Mouse (Mus musculus) right cerebral cortex, postnatal 4 days (tissue): ENCODE measurements around the gene Tmcc3.

Experiments used
- DNase-seq: peaks from one replicate; pipeline ENCODE4 v3.0.0-alpha.2; 2022

Tmcc3 gene

DNA sequence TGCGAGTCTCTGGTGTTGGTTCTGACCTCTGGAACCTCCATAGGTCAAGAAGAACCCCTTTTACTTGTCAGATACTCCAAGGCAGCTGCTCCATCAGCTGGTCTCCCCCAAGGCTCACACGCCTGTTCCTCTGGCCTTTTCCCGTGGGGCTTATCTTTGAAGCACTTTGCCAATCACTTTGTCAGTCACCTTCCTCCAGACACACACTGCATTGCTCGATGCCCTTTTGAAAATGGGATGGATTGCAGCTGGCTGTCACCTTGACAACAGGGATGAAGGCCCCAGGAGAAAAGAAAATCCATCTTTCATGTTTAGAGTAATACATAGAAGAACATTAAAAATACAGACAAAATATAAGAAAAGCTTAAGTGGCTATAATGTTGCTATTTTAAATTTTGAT is 65.2 kb downstream of the Tmcc3 start:
- no peak for DNase-seq

GRCm38 (mm10) chr10:94377844-94378243 is 66.1 kb downstream of the Tmcc3 start:
- DNase-seq: peak; percentile 17

- DNase-seq: peak; percentile 69
Observed at GRCm38 (mm10) chr10:94378383-94378782, 66.6 kb downstream of the Tmcc3 start.

GRCm38 (mm10) chr10:94380082-94380481 is 68.3 kb downstream of the Tmcc3 start:
- DNase-seq: no peak

- no peak for DNase-seq
Observed at GRCm38 (mm10) chr10:94380662-94381392, 69.1 kb downstream of the Tmcc3 start.

DNA sequence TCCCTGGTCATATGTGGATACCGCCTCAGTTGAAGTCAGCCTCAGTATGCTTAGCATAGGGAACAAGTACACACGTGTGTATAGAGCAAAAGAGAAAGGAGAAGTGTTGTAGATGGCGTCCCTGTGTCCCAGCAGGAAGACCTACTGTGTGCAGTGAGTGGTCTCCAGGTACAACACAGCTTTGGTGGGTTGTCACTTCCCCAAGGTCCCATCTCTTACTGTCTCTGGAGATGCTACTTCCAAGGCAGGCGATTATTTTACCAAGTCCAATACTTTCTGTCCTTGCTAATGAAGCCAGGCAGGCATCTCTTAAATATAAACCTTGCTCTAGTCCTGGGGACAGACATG is 69.6 kb downstream of the Tmcc3 start:
- DNase-seq: no peak

GRCm38 (mm10) chr10:94382618-94383017 is 70.9 kb downstream of the Tmcc3 start:
- no peak for DNase-seq

DNA sequence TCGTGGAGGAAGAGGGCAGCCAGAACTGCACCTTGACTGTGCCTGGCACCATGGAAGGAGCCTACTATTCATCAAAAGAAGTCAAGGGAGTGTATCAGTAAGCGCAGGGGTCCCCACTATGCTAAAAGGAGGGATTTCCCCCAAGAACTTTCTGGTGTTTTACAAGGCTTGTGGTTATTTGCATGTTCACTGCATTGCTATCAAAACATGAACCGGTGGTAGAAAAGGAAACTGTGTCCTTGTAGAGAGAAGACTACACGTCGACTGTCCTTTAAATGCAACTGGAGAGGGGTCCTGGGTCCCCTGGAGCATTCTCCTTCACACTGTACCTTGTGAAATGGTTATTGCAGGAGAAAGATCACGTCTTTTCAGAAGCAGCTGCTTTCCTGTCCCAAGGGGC is 71.8 kb downstream of the Tmcc3 start:
- no peak for DNase-seq

GRCm38 (mm10) chr10:94389219-94389618 is 77.5 kb downstream of the Tmcc3 start:
- no peak for DNase-seq

GRCm38 (mm10) chr10:94391049-94391448 is 79.3 kb downstream of the Tmcc3 start:
- DNase-seq: no peak

DNA sequence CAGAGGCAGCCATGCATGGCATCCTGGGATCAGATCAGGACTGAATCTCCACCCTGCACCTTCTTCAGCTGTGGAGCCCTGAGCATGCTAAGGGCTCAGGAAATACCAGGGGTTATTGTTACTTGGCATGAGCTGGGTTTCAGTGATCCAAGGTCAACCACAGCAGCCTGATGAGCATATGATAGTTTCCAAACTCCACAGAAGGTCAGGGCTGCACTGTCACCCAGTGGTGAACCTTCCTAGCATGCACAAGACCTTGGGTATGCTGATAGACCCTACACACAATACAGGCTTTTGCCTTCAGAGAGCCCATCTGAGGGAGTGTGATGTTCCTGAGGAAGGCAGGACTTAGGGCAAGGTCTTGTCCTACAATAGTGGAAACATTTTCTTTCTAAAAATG is 82.5 kb downstream of the Tmcc3 start:
- no peak for DNase-seq

DNA sequence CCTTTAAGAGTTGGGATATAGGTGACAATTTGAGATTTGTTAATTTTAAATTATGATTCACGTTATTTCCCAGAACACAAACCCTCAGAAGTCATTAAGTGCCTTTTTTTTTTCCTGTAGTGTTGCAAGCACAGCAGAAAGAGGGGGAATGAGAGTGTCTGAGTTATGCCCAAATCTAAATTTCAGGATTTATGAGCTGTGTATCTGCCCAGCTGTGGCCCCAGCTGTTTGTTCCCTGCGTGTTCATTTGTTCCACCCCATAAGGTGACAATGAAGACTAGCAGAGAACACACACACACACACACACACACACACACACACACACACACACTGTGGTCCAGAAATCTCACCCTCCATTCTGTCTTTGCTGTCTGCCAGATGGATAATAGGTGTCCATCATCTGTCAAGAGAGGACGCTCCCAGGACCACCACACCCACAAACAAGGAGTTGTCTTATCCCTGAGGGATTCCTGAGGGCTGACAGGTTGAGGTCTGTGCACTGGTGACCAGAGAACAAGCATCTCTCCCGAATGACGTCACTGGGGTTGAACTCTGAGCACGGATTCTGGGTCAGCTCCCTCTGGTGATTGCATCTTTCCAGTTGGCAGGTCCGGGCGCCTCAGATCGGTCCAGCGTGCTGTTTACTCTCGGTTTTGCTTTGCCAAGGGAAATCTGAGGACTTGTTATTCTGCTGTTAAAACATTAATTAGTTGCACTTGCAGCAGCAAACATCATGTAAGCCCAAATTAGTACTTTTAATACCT is 86.3 kb downstream of the Tmcc3 start:
- no peak for DNase-seq

GRCm38 (mm10) chr10:94400895-94401294 is 89.1 kb downstream of the Tmcc3 start:
- no peak for DNase-seq

DNA sequence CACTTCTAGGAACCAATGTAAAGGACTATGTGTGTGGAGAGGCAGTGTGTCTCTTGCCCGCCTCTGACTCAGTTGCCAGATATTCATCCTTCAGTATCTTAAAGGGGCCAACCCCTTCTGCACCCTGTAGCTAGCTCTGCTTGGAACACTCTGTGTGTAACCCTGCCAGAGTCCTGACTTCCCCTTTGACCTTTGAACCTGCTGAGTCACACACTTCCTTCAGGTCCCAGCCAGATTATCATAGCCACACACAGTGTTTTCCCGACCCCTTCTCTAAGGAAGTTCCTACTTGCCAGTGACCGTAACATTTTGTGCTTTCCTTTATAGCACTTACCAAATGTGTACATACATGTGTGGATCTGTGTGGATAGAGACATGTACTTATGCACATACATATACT is 93.7 kb downstream of the Tmcc3 start:
- no peak for DNase-seq

DNA sequence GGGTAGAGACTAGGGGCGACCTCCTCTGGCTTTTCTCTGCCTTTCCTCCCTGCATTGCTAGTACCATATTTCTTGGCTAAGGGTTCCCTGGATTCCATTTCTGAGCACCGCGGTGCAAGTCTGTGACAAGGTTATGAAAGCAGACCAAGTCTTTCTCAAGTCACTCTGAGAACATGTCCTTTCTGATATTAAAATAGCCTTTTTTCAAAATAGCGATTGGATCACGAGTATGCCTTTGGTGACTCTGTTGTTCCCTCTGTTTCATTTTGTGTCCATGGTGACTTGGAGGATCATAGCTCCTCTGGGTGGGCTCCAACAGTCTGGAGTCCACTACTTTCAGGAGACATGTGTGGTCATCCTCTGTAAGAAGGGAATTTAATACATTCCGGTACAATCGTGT is 95.1 kb downstream of the Tmcc3 start:
- DNase-seq: no peak

DNA sequence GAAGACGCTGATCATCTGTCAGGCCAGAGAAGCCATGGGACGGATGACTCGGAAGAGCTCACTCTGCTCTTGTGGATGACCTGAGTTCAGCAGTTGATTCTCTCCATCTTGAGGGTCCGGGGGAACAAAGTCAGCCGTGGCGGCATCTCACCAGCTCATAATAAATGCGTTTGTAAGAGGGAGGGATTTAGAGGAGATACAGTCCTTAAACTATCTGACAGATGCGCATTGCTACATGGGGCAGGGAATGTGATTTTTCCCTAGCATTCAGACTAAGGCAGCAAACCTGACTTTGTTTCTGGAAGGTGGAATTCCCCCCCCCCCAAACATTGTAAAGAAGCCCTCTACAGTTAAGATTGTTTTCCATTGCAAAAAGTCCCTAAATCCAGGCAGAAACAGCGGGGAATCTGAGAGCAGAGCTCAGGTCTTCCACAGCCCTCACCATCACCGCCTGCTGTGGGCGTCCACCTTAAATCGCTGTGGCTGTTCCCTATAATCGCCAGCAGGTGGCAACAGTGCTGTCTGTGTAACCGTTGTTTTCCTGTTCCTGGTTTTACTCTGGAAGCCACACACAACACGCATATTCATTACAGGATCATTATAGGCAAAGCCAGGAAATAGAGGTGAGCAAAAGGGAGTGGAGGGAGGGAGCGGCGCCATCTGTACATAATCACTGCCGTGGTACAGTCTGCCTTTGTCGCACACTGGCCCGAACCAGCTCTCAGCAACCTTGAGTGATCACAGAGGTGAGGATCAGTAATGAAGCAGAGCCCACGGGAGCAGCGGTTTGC is 96.8 kb downstream of the Tmcc3 start:
- peak; percentile 64 for DNase-seq

DNA sequence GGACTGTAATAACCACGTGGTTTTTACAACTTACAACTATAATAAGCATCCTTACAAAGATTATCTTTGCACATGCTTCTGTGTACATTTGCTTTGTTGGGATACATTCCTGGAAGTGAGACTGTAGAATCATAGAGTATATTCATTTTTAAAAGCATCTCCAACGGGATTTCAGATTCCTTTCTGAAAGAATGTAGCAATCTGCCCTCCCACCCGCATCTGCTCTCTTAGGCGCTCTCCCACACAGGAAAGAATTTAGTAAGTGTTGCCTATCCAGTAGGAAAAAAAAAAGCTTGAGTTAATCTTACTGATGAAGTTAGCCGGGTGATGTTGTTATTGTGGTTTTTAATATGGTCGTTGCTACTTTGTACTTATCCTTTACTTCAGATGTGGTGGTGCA is 97.9 kb downstream of the Tmcc3 start:
- no peak for DNase-seq

DNA sequence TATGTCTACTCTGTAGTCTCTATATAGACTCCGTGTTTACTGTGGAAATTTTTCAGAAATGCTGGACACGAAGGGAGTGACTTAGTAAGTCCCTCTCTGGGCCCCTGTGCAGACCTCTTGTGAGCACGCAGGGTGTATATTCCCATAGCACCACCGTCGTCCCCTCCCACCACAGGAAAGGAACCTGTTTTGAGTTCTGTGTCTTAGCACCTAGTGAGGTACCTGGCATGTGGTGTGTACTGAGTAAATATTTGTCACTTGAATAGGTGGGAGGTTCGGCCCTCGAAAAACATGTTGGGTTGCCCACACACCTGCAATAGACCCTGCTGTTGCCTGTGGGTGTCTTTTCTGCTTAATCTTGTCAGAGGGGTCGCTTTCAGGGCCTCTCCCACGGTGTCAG is 99.8 kb downstream of the Tmcc3 start:
- no peak for DNase-seq

DNA sequence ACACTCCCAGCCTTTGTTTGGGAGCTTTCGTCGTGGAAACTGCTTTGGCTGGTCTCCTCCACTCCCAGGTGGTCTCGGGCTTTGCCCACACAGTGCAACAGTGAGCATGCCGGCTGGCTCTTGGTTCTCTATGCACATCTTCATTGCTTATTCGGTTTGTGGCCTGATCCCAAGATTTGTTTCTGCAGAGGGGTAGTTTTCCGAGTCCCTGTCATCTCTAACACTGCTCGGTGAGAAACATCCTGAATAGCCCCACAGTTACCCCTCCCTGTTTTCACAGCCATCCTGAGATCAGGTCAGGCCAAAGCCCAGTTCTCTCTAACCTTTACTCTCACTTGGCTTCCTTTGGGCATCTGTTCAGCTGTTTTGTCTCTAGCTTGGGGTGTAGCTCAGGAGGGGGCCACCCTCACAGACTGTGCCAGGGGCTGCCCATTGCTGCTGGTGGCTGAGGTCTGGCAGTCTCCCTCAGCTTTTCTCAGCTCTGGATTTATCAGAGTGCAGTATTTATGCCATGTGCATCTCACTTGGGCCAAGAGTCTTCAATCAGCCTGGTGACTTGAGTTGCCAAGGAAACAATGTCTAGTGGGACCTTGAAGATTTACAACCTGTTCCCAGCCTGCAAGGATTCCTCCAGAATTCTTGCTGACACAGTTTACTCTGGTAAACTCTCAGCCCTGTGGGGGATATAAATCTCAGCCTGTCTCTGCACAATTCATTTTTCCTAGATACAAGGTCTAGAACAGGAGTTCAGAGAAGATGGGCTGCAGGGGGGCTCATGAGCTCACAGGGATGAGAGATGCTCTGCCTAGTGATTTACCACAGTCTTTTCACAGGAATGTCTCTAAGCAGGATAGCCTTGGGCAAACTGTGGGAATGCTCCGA is 102.3 kb downstream of the Tmcc3 start:
- DNase-seq: peak; percentile 47

- DNase-seq: no peak
Observed at GRCm38 (mm10) chr10:94415950-94416844, 104.4 kb downstream of the Tmcc3 start.

GRCm38 (mm10) chr10:94417643-94418042 is 105.9 kb downstream of the Tmcc3 start:
- no peak for DNase-seq
